Mouse (Mus musculus): Measurements from ENCODE around the gene Vpreb2.
"Not testable (repeated sequence)": the region's sequence is repeated elsewhere in the genome, so short reads cannot be mapped to it uniquely, and the experiment has no call there.

Vpreb2 gene

GRCm38 (mm10) chr16:17987703-17988102 is 7.5 kb downstream of the Vpreb2 start:
- no peak for DNase-seq (ENCODE audit: low spot score)

GRCm38 (mm10) chr16:17992321-17992720 is 12.1 kb downstream of the Vpreb2 start:
- DNase-seq (ENCODE audit: low spot score): not testable (repeated sequence)

- DNase-seq (ENCODE audit: low spot score): no peak
Measured at GRCm38 (mm10) chr16:17999668-18000067, 19.4 kb downstream of the Vpreb2 start.

GRCm38 (mm10) chr16:18004589-18004988 is 24.4 kb downstream of the Vpreb2 start:
- no peak for DNase-seq (ENCODE audit: low spot score)

GRCm38 (mm10) chr16:18007083-18007482 is 26.9 kb downstream of the Vpreb2 start:
- DNase-seq (ENCODE audit: low spot score): no peak

GRCm38 (mm10) chr16:18011101-18011500 is 30.9 kb downstream of the Vpreb2 start:
- DNase-seq (ENCODE audit: low spot score): no peak

GRCm38 (mm10) chr16:18016482-18016881 is 36.3 kb downstream of the Vpreb2 start:
- not testable (repeated sequence) for DNase-seq (ENCODE audit: low spot score)

GRCm38 (mm10) chr16:18022780-18023557 is 42.7 kb downstream of the Vpreb2 start:
- DNase-seq (ENCODE audit: low spot score): no peak

GRCm38 (mm10) chr16:18027371-18027770 is 47.1 kb downstream of the Vpreb2 start:
- no peak for DNase-seq (ENCODE audit: low spot score)
